Mouse (Mus musculus): ENCODE results near the gene Prcd. TPM values are rescaled to one million over a fixed set of nuclear protein-coding genes. Genes with fewer than 3 reads are reported as not detected.
A peak's percentile ranks its signal among the peaks of the same experiment; 100 is the strongest.
"Not testable (repeated sequence)": the region's sequence is repeated elsewhere in the genome, so short reads cannot be mapped to it uniquely, and the experiment has no call there.

Gene Prcd
- polyA plus RNA-seq, 1 experiment from 2014 or later, result 2.8 TPM

- ATAC-seq (ENCODE audit: low FRiP score), result no peak
- 79% methylated on average over 10 of the region's 10 CpGs for WGBS
- no peak overlapping the region for H3K27ac ChIP-seq
Measured at GRCm38 (mm10) chr11:116632962-116633361, 20.4 kb upstream of the Prcd start.

GRCm38 (mm10) chr11:116636607-116637006, 16.7 kb upstream of the Prcd start:
- H3K4me3 ChIP-seq (replicated peaks; ENCODE audit: low read length); H3K4me1 ChIP-seq (replicated peaks; ENCODE audit: control insufficient read depth, insufficient read depth, low read length); H3K9me3 ChIP-seq (ENCODE audit: control insufficient read depth, low read length); H3K9ac ChIP-seq; ATAC-seq (ENCODE audit: low FRiP score); H3K36me3 ChIP-seq (replicated peaks; ENCODE audit: control insufficient read depth, insufficient read depth); H3K27ac ChIP-seq; H3K4me2 ChIP-seq (replicated peaks); H3K27me3 ChIP-seq (ENCODE audit: control insufficient read depth, insufficient read depth, low read length); DNase-seq (ENCODE audit: low spot score): not testable (repeated sequence)
- WGBS, result 78% methylated on average over 8 of the region's 8 CpGs

More at GRCm38 (mm10) chr11:116632962-116633361, 20.4 kb upstream of the Prcd start:
- no peak for DNase-seq (ENCODE audit: low spot score)
- Histone ChIP-seq H3K4me3 (replicated peaks; ENCODE audit: low read length) (no peak overlapping the region), H3K4me1 (replicated peaks; ENCODE audit: control insufficient read depth, insufficient read depth, low read length) (no peaks in the 10 kb centered on the region), H3K4me2 (replicated peaks) (no peak overlapping the region), H3K36me3 (replicated peaks; ENCODE audit: control insufficient read depth, insufficient read depth) (no peaks in the 10 kb centered on the region), H3K27me3 (ENCODE audit: control insufficient read depth, insufficient read depth, low read length) (no peaks in the 10 kb centered on the region), H3K9me3 (ENCODE audit: control insufficient read depth, low read length) (no peaks in the 10 kb centered on the region), H3K9ac (no peak overlapping the region)

- 52% methylated on average over 5 of the region's 5 CpGs for WGBS
- H3K4me1 ChIP-seq (replicated peaks; ENCODE audit: control insufficient read depth, insufficient read depth, low read length), result peaks cover 10% of the 10 kb centered on the region
- no peak overlapping the region for H3K9ac ChIP-seq
- H3K9me3 ChIP-seq (ENCODE audit: control insufficient read depth, low read length), result no peaks in the 10 kb centered on the region
- no peak overlapping the region for H3K27ac ChIP-seq
- no peak overlapping the region for H3K4me3 ChIP-seq (replicated peaks; ENCODE audit: low read length)
- no peaks in the 10 kb centered on the region for H3K36me3 ChIP-seq (replicated peaks; ENCODE audit: control insufficient read depth, insufficient read depth)
- H3K27me3 ChIP-seq (ENCODE audit: control insufficient read depth, insufficient read depth, low read length), result no peaks in the 10 kb centered on the region
- ATAC-seq (ENCODE audit: low FRiP score), result no peak
- H3K4me2 ChIP-seq (replicated peaks), result no peak overlapping the region
- no peak for DNase-seq (ENCODE audit: low spot score)
Measured at GRCm38 (mm10) chr11:116641168-116641567, 12.2 kb upstream of the Prcd start.

GRCm38 (mm10) chr11:116641731-116642130, 11.6 kb upstream of the Prcd start:
- H3K9me3 ChIP-seq (ENCODE audit: control insufficient read depth, low read length), result no peaks in the 10 kb centered on the region
- H3K27me3 ChIP-seq (ENCODE audit: control insufficient read depth, insufficient read depth, low read length), result no peaks in the 10 kb centered on the region
- ATAC-seq (ENCODE audit: low FRiP score), result no peak
- peaks cover 10% of the 10 kb centered on the region for H3K4me1 ChIP-seq (replicated peaks; ENCODE audit: control insufficient read depth, insufficient read depth, low read length)
- H3K9ac ChIP-seq, result no peak overlapping the region
- H3K36me3 ChIP-seq (replicated peaks; ENCODE audit: control insufficient read depth, insufficient read depth), result no peaks in the 10 kb centered on the region
- no peak overlapping the region for H3K4me3 ChIP-seq (replicated peaks; ENCODE audit: low read length)
- 69% methylated on average over 3 of the region's 3 CpGs for WGBS
- H3K27ac ChIP-seq, result no peak overlapping the region
- no peak overlapping the region for H3K4me2 ChIP-seq (replicated peaks)
- no peak for DNase-seq (ENCODE audit: low spot score)

GRCm38 (mm10) chr11:116642681-116643578, 10.4 kb upstream of the Prcd start:
- peak overlapping the region; percentile 47 for H3K9ac ChIP-seq
- 0 out of 2 replicates have a peak overlapping the region, but pooled peaks have one; percentile 0 for H3K4me3 ChIP-seq (replicated peaks; ENCODE audit: low read length)
- H3K4me1 ChIP-seq (replicated peaks; ENCODE audit: control insufficient read depth, insufficient read depth, low read length), result peaks cover 10% of the 10 kb centered on the region
- ATAC-seq (ENCODE audit: low FRiP score), result peak; percentile 73; the same call in 1 of the 2 replicates
- no peaks in the 10 kb centered on the region for H3K27me3 ChIP-seq (ENCODE audit: control insufficient read depth, insufficient read depth, low read length)
- H3K9me3 ChIP-seq (ENCODE audit: control insufficient read depth, low read length), result no peaks in the 10 kb centered on the region
- peak; percentile 95 for DNase-seq (ENCODE audit: low spot score)
- WGBS, result 39% methylated on average over 14 of the region's 14 CpGs
- H3K36me3 ChIP-seq (replicated peaks; ENCODE audit: control insufficient read depth, insufficient read depth), result no peaks in the 10 kb centered on the region
- H3K4me2 ChIP-seq (replicated peaks), result peak overlapping the region; percentile 49
- peak overlapping the region; percentile 55; the same call in 1 of the 2 replicates for H3K27ac ChIP-seq

- DNase-seq (ENCODE audit: low spot score), result no peak
- peak overlapping the region; percentile 47 for H3K9ac ChIP-seq
- H3K36me3 ChIP-seq (replicated peaks; ENCODE audit: control insufficient read depth, insufficient read depth), result no peaks in the 10 kb centered on the region
- ATAC-seq (ENCODE audit: low FRiP score), result 0 out of 2 replicates have a peak, but pooled peaks have one; percentile 22
- WGBS, result 5% methylated on average over 19 of the region's 19 CpGs
- 0 out of 2 replicates have a peak overlapping the region, but pooled peaks have one; percentile 0 for H3K4me3 ChIP-seq (replicated peaks; ENCODE audit: low read length)
- peaks cover 10% of the 10 kb centered on the region for H3K4me1 ChIP-seq (replicated peaks; ENCODE audit: control insufficient read depth, insufficient read depth, low read length)
- peak overlapping the region; percentile 55 for H3K27ac ChIP-seq
- H3K4me2 ChIP-seq (replicated peaks), result peak overlapping the region; percentile 49
- H3K27me3 ChIP-seq (ENCODE audit: control insufficient read depth, insufficient read depth, low read length), result no peaks in the 10 kb centered on the region
- H3K9me3 ChIP-seq (ENCODE audit: control insufficient read depth, low read length), result no peaks in the 10 kb centered on the region
Measured at GRCm38 (mm10) chr11:116643579-116644224, 9.6 kb upstream of the Prcd start.

- H3K4me3 ChIP-seq (replicated peaks; ENCODE audit: low read length), result no peak overlapping the region
- DNase-seq (ENCODE audit: low spot score), result no peak
- peak overlapping the region; percentile 55 for H3K27ac ChIP-seq
- peaks cover 10% of the 10 kb centered on the region for H3K4me1 ChIP-seq (replicated peaks; ENCODE audit: control insufficient read depth, insufficient read depth, low read length)
- 44% methylated on average over 21 of the region's 21 CpGs for WGBS
- H3K9ac ChIP-seq, result peak overlapping the region; percentile 47; the same call in 1 of the 2 replicates
- no peaks in the 10 kb centered on the region for H3K27me3 ChIP-seq (ENCODE audit: control insufficient read depth, insufficient read depth, low read length)
- H3K9me3 ChIP-seq (ENCODE audit: control insufficient read depth, low read length), result no peaks in the 10 kb centered on the region
- H3K36me3 ChIP-seq (replicated peaks; ENCODE audit: control insufficient read depth, insufficient read depth), result no peaks in the 10 kb centered on the region
- ATAC-seq (ENCODE audit: low FRiP score), result no peak
- H3K4me2 ChIP-seq (replicated peaks), result peak overlapping the region; percentile 49; the same call in 1 of the 2 replicates
Measured at GRCm38 (mm10) chr11:116644225-116645112, 8.9 kb upstream of the Prcd start.

GRCm38 (mm10) chr11:116645446-116646110, 7.8 kb upstream of the Prcd start:
- ATAC-seq (ENCODE audit: low FRiP score) (no peak), DNase-seq (ENCODE audit: low spot score) (no peak)
- Histone ChIP-seq H3K27me3 (ENCODE audit: control insufficient read depth, insufficient read depth, low read length) (no peaks in the 10 kb centered on the region), H3K27ac (no peak overlapping the region), H3K9ac (no peak overlapping the region), H3K9me3 (ENCODE audit: control insufficient read depth, low read length) (no peaks in the 10 kb centered on the region), H3K4me2 (replicated peaks) (no peak overlapping the region), H3K4me1 (replicated peaks; ENCODE audit: control insufficient read depth, insufficient read depth, low read length) (peaks cover 10% of the 10 kb centered on the region), H3K4me3 (replicated peaks; ENCODE audit: low read length) (no peak overlapping the region), H3K36me3 (replicated peaks; ENCODE audit: control insufficient read depth, insufficient read depth) (no peaks in the 10 kb centered on the region)
- WGBS, result 80% methylated on average over 8 of the region's 8 CpGs

Data from hindbrain, embryonic 14.5 days (tissue).